Mouse (Mus musculus) kidney, embryonic 15.5 days (tissue): ENCODE measurements around the gene Trpv4. TPM values are rescaled to one million over a fixed set of nuclear protein-coding genes. Genes with fewer than 3 reads are reported as not detected.

Experiments
- ATAC-seq: fragments of 200-750 bp; cut with Nextera tagmentation; replicated peaks from 2 replicates; pipeline ENCODE4 v1.8.0; 2017; ENCODE audit warnings: moderate TSS enrichment; ENCODE audit not compliant: low FRiP score
- H3K27ac ChIP-seq: fragments of 300-500 bp; sonication (generic); 2 replicates; pipeline ENCODE4 v1.5.1; 2015; ENCODE audit warnings: mild to moderate bottlenecking, inconsistent platforms
- H3K27me3 ChIP-seq: fragments of 300-500 bp; sonication (generic); 2 replicates; pipeline ENCODE4 v1.6.1; 2015; ENCODE audit warnings: inconsistent platforms
- H3K36me3 ChIP-seq: fragments of 300-500 bp; sonication (generic); 2 replicates; pipeline ENCODE4 v1.6.1; 2015; ENCODE audit warnings: inconsistent platforms
- H3K4me1 ChIP-seq: fragments of 300-500 bp; sonication (generic); 2 replicates; pipeline ENCODE4 v1.6.1; 2015; ENCODE audit warnings: inconsistent platforms
- H3K4me2 ChIP-seq: fragments of 300-500 bp; sonication (generic); 2 replicates; pipeline ENCODE4 v1.6.1; 2015; ENCODE audit warnings: moderate library complexity, mild to moderate bottlenecking, inconsistent platforms
- H3K4me3 ChIP-seq: fragments of 300-500 bp; sonication (generic); replicated peaks from 2 replicates; pipeline ENCODE4 v1.5.1; 2015; ENCODE audit warnings: mild to moderate bottlenecking, inconsistent platforms
- H3K9ac ChIP-seq: fragments of 300-500 bp; sonication (generic); 2 replicates; pipeline ENCODE4 v1.6.1; 2015; ENCODE audit warnings: mild to moderate bottlenecking, inconsistent platforms
- H3K9me3 ChIP-seq: fragments of 300-500 bp; sonication (generic); replicated peaks from 2 replicates; pipeline ENCODE4 v1.6.1; 2016; ENCODE audit warnings: inconsistent platforms
- WGBS: fragments of 180-500 bp; shearing (Covaris S2); methylation state at CpG from one replicate; pipeline ENCODE4 v1.1.7; 2015; ENCODE audit warnings: mixed read lengths; 5-methylcytosine and 5-hydroxymethylcytosine counted together
- polyA plus RNA-seq: library from polyadenylated mRNA; unstranded; fragments of >200 nt; fragmentation: Nextera tagmentation; extraction: Ambion mirVana; gene quantifications from 2 replicates; pipeline ENCODE4 v1.2.1, GENCODE M21; 2015

Trpv4 gene
- 21.8 and 23.4 TPM in 2 replicates for polyA plus RNA-seq

- Histone ChIP-seq H3K9ac (peak within 1 kb of the TSS; percentile 61), H3K36me3 (no peaks in the 10 kb centered on the region), H3K9me3 (0 out of 2 replicates have a peak, but pooled peaks cover 3% of the 10 kb centered on the region), H3K27ac (peak within 1 kb of the TSS; percentile 75), H3K4me2 (peak within 1 kb of the TSS; percentile 96), H3K27me3 (peaks cover 34% of the 10 kb centered on the region), H3K4me1 (peaks cover 51% of the 10 kb centered on the region), H3K4me3 (peak within 1 kb of the TSS; percentile 63)
- ATAC-seq: peak; percentile 50; the same call in 1 of the 2 replicates
- under 1% methylated on average over 30 of the region's 47 CpGs for WGBS
Observed at GRCm38 (mm10) chr5:114658255-114658654, at the start of gene Trpv4. Gene Trpv4 (minus strand): TSS chr5:114658421.

GRCm38 (mm10) chr5:114707265-114708068 lies 49.2 kb upstream of the Trpv4 start, which contains the start of gene Tchp:
Gene Tchp (plus strand): TSS chr5:114707760.
- H3K4me3 ChIP-seq: peak within 1 kb of the TSS; percentile 82
- H3K4me1 ChIP-seq: peaks cover 8% of the 10 kb centered on the region
- H3K4me2 ChIP-seq: peak within 1 kb of the TSS; percentile 75
- peaks cover 32% of the 10 kb centered on the region for H3K36me3 ChIP-seq
- no peak within 1 kb of the TSS for H3K27ac ChIP-seq
- no peaks in the 10 kb centered on the region for H3K27me3 ChIP-seq
- WGBS: 2% methylated on average over 49 of the region's 49 CpGs
- no peaks in the 10 kb centered on the region for H3K9me3 ChIP-seq
- peak; percentile 76 for ATAC-seq
- H3K9ac ChIP-seq: peak within 1 kb of the TSS; percentile 86

- Histone ChIP-seq H3K4me3 (no peak overlapping the region), H3K9me3 (no peaks in the 10 kb centered on the region), H3K9ac (no peak overlapping the region), H3K4me1 (no peaks in the 10 kb centered on the region; the same call in 1 of the 2 replicates), H3K27ac (no peak overlapping the region), H3K36me3 (no peaks in the 10 kb centered on the region), H3K27me3 (no peaks in the 10 kb centered on the region), H3K4me2 (no peak overlapping the region)
- WGBS: 61% methylated on average over 14 of the region's 14 CpGs
- ATAC-seq: peak; percentile 74
Observed at GRCm38 (mm10) chr5:114702403-114703392, 44.5 kb upstream of the Trpv4 start.

GRCm38 (mm10) chr5:114699015-114699414 lies 40.8 kb upstream of the Trpv4 start:
- no peak overlapping the region for H3K4me3 ChIP-seq
- H3K36me3 ChIP-seq: no peaks in the 10 kb centered on the region
- no peak overlapping the region for H3K27ac ChIP-seq
- H3K4me2 ChIP-seq: no peak overlapping the region
- 59% methylated on average over 7 of the region's 7 CpGs for WGBS
- H3K9ac ChIP-seq: no peak overlapping the region
- no peaks in the 10 kb centered on the region; the same call in 1 of the 2 replicates for H3K4me1 ChIP-seq
- H3K27me3 ChIP-seq: no peaks in the 10 kb centered on the region
- H3K9me3 ChIP-seq: no peaks in the 10 kb centered on the region
- ATAC-seq: no peak

- Histone ChIP-seq H3K9ac (no peak overlapping the region), H3K4me1 (no peaks in the 10 kb centered on the region; the same call in 1 of the 2 replicates), H3K27me3 (no peaks in the 10 kb centered on the region), H3K4me2 (no peak overlapping the region), H3K27ac (no peak overlapping the region), H3K9me3 (no peaks in the 10 kb centered on the region), H3K36me3 (no peaks in the 10 kb centered on the region), H3K4me3 (no peak overlapping the region)
- WGBS: 88% methylated on average over 19 of the region's 19 CpGs
- no peak for ATAC-seq
Observed at GRCm38 (mm10) chr5:114698044-114698746, 40.0 kb upstream of the Trpv4 start.

GRCm38 (mm10) chr5:114696939-114697338 lies 38.7 kb upstream of the Trpv4 start:
- Histone ChIP-seq H3K4me3 (no peak overlapping the region), H3K4me1 (no peaks in the 10 kb centered on the region), H3K27me3 (no peaks in the 10 kb centered on the region), H3K36me3 (no peaks in the 10 kb centered on the region), H3K9me3 (no peaks in the 10 kb centered on the region), H3K4me2 (no peak overlapping the region), H3K27ac (no peak overlapping the region), H3K9ac (no peak overlapping the region)
- 83% methylated on average over 17 of the region's 17 CpGs for WGBS
- no peak for ATAC-seq

GRCm38 (mm10) chr5:114695775-114696174 lies 37.6 kb upstream of the Trpv4 start:
- no peak overlapping the region for H3K4me3 ChIP-seq
- 60% methylated on average over 5 of the region's 5 CpGs for WGBS
- no peaks in the 10 kb centered on the region for H3K36me3 ChIP-seq
- peaks cover 5% of the 10 kb centered on the region for H3K4me1 ChIP-seq
- no peak for ATAC-seq
- no peaks in the 10 kb centered on the region for H3K27me3 ChIP-seq
- H3K4me2 ChIP-seq: no peak overlapping the region
- H3K27ac ChIP-seq: no peak overlapping the region
- no peak overlapping the region for H3K9ac ChIP-seq
- no peaks in the 10 kb centered on the region for H3K9me3 ChIP-seq

GRCm38 (mm10) chr5:114690633-114691567 lies 32.7 kb upstream of the Trpv4 start, which contains the start of gene Gltp:
Gene Gltp (minus strand): TSS chr5:114690984.
- H3K4me2 ChIP-seq: peak within 1 kb of the TSS; percentile 96
- 0 out of 2 replicates have a peak within 1 kb of the TSS, but pooled peaks have one; percentile 15 for H3K27ac ChIP-seq
- peak; percentile 95 for ATAC-seq
- peak within 1 kb of the TSS; percentile 72 for H3K4me3 ChIP-seq
- no peaks in the 10 kb centered on the region for H3K27me3 ChIP-seq
- no peaks in the 10 kb centered on the region for H3K9me3 ChIP-seq
- H3K4me1 ChIP-seq: peaks cover 34% of the 10 kb centered on the region
- WGBS: 6% methylated on average over 66 of the region's 75 CpGs
- H3K9ac ChIP-seq: peak within 1 kb of the TSS; percentile 71
- H3K36me3 ChIP-seq: no peaks in the 10 kb centered on the region

GRCm38 (mm10) chr5:114689700-114690366 lies 31.6 kb upstream of the Trpv4 start:
- 0 out of 2 replicates have a peak overlapping the region, but pooled peaks have one; percentile 6 for H3K27ac ChIP-seq
- ATAC-seq: no peak
- H3K36me3 ChIP-seq: no peaks in the 10 kb centered on the region
- 17% methylated on average over 16 of the region's 16 CpGs for WGBS
- peak overlapping the region; percentile 96 for H3K4me2 ChIP-seq
- H3K27me3 ChIP-seq: no peaks in the 10 kb centered on the region
- peak overlapping the region; percentile 72 for H3K4me3 ChIP-seq
- H3K9me3 ChIP-seq: no peaks in the 10 kb centered on the region
- H3K4me1 ChIP-seq: peaks cover 40% of the 10 kb centered on the region
- H3K9ac ChIP-seq: peak overlapping the region; percentile 71

- no peaks in the 10 kb centered on the region for H3K27me3 ChIP-seq
- H3K4me2 ChIP-seq: peak overlapping the region; percentile 12; the same call in 1 of the 2 replicates
- no peaks in the 10 kb centered on the region for H3K36me3 ChIP-seq
- ATAC-seq: no peak
- H3K9me3 ChIP-seq: no peaks in the 10 kb centered on the region
- H3K9ac ChIP-seq: no peak overlapping the region
- no peak overlapping the region for H3K27ac ChIP-seq
- 83% methylated on average over 13 of the region's 13 CpGs for WGBS
- peaks cover 49% of the 10 kb centered on the region for H3K4me1 ChIP-seq
- no peak overlapping the region for H3K4me3 ChIP-seq
Observed at GRCm38 (mm10) chr5:114688703-114689102, 30.5 kb upstream of the Trpv4 start.
